Mouse (Mus musculus): Measurements from ENCODE around the gene Plcl2.
A peak's percentile ranks its signal among the peaks of the same experiment; 100 is the strongest.
"Not testable (repeated sequence)": the region's sequence is repeated elsewhere in the genome, so short reads cannot be mapped to it uniquely, and the experiment has no call there.

Gene Plcl2

DNA sequence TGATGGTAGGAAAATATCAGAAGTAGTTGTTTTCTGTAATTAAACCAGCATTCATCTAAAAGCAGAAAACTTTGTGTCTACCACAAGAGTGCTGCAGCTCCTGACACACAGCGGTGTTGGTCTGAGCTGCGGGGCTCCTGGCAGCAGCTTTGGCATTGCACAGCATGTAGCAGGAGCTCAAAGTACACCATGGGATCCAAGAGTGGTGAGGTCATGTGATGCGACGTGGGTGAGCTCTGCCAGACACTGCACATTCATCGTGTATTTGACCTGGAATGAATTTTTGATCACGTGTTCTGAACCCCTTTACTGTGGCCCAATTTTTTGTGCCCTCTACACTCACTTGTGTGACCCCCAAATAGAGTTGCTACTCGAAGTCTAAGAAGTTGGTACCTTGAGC lies 6.1 kb upstream of the Plcl2 start:
- DNase-seq: peak; percentile 69 to 78

DNA sequence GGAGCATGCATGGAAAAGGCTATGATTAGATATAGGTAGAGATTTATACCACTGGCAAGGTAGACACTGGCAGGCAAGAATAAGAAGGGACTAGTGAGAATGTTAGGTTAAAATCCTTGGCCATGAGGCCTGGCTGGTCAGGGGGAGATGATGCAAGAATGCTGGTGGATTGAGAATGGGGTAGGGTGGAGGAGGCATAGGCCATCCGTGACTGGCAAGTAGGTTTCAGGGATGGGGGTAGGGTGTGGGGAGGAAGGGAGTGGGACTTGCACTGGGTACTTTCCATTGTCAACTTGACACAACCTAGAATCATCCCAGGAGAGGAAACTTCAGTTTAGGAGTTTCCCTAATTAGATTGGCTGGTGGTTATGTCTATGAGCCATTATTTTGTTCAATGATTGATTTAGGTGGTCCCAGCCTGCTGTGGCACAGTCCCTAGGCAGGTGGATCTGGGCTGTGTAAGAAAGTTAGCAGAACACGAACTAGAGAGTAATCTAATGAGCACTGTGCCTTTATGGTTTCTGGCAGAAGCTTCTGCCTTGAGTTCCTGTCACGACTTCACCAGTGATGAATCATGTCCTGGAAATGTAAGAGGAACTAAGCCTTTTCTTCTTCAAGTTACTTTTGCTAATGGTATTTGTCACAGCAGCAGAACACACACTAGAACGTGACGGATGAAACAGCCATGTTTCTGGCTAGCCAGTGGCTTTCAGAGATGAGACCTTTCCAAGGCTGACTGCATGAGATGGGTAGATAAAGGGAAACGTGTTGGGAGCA lies 4.9 kb upstream of the Plcl2 start:
- DNase-seq: no peak

DNA sequence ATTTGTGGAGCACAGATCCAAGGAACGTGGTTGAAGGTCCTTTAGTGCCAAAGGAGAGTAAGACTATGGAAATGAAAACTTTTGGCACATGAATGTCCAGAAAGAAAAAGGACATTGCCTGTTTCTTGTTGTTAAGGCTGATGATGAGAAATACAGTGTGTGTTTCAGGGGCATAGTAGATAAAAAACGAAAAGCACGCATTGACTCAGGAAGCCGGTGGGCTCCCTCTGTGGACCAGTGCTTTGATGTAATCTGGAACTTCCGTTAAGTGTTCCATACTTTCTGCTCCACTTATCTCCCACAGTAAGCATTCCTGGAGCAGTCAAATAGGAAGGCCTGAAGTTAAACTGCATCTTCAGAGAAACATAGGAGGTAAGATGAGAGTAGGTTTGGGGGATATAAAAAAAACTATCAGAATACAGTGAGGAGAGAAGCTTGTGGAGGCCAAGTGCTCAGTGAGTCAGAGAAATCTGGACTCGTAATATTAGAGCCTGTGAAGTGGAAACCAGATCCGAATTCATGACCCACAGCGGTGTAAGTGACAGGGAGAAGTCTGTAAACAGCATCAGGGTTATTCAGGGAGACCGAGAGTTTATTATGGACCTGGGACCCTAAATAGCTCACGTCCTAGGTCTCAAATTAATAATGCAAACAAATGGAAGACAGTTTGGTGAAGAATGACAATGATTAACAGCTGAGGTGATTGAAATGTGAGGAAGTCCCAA lies 3.1 kb upstream of the Plcl2 start:
- no peak for DNase-seq

DNA sequence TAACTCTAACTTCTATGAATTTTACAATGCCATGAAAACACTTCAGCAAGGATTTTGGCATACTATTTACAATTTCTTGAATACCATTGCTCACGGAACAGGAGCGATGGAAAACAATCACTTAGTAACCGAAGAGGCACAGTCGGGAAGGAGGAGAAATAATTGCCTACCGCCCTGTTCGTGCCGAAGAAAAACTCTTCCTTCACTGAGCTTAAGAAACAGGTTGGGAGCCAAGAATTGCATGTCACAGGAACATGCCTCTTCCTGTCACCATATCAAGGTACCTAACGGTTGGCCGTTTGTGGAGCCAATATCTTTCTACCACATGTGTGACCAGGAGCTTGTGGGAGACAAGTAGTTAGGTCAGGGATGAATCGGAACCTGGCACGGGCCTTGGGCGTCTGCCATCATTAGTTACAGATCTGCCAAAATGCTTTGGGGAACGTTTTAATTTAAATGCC lies 2.3 kb upstream of the Plcl2 start:
- DNase-seq: peak in 1 of 2 experiments; percentile 46

DNA sequence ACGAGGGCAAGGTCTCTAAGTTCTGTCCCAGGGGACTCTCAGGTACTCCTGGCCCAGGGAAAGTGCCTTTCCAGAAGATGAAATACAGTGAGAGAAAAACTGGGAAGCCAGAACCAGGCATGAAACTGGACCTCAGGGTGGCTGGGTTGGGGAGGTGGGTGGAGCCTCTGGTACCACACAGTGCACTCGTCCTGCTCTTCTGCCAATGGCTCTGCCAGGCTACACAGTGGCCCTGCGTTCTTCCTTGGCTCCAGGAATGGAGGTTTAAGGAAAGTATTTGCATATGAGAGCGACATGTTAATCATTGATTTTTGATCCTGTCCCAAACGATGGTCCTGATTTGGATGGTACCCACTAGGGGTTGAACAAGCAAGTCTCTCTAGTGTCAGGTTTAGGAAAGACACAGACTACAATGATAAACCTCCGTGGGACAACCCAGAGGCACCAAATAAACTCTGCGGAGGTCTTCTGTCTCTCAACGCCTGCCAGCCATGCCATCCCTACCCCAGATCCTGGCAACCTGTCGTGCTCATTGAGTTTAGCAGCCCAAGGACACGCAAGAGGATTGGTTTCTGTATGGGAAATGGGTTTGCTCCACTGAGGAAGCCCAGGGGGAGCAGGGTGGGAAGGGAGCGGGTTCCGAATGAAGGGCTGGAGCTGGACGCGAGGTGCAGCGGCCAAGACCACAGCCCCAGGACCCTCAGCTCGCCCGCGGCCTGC lies 988 bp upstream of the Plcl2 start:
- no peak for DNase-seq

DNA sequence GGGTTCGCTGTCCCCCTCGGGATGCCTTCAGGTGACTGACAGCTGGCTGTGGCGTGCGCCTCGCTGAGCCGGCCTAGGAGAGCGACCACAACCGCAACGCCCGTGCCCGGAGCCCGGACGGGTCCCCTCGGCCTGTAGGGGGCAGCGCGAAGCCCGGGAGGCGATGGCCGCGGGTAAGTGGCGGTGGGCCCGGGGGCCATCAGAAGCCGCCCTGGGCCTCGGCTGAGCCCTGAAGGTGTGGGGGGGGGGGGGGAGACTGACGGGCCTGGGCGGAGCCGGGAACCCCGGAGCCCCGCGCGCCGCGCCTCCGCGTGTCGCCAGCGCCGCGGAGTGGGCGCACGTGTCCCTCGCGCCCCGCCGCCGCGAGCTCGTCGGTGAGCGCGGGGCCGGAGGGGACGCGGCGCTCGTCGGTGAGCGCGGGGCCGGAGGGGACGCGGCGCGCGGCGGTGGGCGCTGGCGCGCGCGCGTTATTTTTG lies 390 bp upstream of the Plcl2 start:
- peak; percentile 51 to 85 for DNase-seq

DNA sequence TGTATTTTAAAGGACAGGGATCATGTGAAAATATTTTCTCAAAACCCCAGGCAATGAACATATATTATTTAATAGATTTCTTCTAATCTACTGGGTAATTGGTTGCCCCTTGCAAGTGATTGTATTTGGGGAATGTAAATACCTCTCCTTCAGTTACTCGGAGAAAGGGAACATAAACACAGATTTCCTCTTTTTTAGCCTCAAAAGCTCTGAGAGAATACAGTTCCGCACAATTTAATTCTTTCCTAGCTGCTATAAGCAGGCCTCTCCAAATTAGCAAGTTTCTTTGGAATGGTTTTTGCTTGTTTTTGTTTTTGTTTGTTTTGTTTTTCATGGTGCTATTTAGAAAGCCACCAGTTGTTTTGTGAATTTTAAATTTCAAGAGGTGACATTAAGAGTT lies 1.1 kb downstream of the Plcl2 start:
- DNase-seq: no peak

DNA sequence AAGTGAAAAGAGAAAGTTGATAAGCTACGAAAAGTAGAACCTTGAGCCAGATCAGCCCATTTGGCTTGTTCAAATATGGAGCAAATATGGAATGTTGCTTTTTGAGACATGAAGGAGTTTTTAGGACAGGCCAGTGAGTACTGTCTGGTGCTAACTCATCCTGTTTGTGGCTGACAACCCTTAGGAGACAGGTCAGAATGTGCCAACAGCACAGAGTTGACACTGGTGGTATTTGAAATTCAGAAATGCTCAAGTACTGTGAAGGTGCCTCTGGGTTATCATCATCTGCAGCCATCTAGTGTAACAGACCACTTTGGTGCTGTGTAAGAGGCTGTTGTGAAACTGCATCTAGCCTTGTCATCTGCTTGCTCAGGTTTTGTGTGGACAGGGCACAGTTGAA lies 1.5 kb downstream of the Plcl2 start:
- DNase-seq: no peak

DNA sequence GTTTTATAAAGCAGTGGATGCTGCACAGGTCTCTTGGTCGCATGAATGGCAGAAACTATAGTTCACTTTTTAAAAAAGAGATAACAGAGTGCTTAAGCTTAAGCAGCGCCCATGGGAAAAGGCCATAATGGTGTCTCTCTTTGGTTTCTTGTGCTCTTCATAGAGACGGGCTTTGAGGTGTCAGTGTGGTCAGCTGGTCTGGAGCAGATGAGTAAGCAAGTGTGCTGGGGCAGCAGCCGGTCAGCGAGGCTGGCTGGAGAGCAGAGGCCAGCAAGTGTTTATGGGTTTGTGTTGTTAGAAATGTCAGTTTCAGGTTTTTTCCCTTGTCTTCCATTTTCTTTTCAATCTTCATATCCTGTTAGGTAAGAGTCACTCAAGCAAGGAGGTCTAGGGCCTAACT lies 3.0 kb downstream of the Plcl2 start:
- DNase-seq: no peak

DNA sequence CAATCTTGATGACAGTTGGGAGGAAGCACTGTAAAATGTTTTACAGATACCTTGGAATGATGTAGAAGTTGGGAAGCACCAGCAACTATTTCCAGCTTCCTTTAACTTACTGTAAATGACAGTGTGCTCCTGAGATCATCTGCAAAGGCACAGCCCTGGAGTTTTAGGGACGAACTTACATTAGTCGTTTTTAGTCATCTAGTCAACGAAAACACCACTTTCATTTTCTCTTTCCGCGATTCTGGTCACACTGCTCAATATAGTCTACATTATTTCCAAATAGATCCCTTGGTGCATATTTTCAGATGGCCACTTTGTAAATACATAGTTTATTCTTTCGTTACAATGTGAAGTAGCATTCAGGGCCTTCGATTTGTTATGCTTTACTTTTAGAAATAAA lies 3.6 kb downstream of the Plcl2 start:
- no peak for DNase-seq

DNA sequence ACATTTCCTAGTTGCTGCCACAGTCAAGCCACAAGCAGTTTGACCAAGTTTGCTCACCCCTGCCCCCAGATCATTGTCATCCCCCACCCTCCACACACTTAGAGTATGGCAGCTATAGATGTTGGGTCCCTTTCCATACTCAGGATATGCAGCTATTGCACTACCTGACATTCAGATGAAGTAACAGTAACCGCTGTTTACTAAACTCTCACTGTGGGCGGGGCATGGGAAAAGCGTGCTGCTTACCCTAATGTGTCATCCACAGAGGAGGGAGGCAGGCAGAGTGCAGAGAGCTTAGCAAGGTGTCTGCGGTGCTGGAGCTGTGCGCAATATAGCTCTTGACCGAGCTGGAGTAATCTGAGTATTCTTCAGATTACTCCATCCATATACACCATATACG lies 4.2 kb downstream of the Plcl2 start:
- no peak for DNase-seq

DNA sequence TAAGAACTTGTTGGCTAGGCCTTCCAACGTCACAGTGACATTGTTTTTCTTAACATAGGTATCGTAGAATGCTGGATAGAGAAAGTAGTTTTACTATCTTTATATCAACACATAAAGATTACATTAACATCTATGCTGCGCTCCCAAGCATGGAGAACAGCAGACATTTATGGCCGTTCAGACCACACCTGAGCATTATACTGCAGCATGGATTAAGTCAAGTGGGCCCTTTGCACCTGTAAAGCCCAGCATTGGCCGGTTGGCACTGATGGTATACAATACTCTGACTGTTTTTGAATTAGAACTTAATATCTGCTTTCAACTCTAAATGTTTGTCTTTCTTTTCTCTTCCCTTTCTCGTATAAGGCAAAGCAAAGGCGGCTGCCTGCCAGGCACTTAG lies 4.8 kb downstream of the Plcl2 start:
- DNase-seq: no peak

DNA sequence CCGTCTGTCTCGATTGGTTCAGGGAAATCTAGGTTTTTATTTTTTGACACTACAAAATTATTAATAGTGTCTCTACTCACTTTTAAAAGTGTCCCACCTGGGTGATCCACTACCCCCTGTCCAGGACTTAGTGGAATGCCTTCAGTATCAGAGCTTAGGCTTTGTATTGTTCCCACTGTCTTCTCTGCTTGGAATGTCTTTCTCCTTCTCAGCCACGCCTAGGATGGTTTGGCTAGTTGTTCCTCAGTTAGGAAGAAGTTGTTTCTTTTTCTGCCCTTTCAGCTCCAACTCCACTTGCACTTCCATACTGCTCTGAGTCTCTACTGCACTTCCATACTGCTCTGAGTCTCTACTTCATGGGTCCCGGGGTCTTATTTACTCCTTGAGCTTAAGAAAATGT lies 6.7 kb downstream of the Plcl2 start:
- DNase-seq: no peak

DNA sequence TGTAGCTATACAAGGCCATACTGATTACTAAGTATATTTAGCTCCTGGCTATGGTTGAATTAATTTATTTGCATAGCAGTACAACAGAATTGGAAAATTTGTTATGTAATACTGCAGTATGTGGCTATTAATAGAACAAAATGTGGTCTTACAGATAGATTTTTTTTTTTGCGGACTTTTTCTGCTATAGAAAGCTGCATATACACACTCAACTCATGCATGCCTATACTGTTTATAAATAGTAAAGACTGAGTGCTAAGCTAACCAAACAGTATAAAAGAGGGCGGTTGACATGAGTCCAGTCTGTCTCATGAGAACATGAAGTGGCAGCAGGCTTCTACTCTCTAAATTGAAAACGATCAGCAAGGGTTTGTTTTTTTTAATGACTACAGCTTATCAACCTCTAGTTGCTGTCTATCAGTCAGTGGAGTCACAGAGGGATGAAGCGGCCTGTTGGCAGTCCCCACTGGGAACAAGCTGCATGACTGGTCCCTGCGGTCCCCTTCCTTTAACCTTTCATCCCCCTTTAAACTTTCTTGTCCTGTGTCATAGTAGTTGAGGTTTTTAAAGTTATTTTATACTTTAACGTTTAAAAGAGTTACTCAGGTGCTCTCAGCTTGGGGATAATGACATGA lies 8.7 kb downstream of the Plcl2 start:
- no peak for DNase-seq

DNA sequence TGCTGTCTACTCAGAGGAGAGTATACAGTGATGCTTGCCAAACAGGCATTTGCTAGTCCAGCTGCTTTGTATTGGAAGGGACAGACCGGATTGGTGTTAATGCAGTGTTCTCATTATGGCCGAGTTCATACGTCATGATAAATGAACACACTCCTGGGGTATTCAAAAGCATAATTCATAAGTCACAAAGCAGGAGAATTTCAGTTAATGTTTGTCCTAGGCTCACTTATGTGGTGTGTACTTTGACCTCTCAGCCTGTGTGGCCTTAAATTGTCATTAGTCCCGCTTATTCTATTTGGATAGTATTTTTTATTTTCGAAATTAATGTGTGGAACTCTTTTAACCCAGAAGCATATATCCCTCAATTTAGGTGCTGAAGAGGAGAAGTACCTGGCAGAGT lies 10.4 kb downstream of the Plcl2 start:
- no peak for DNase-seq

DNA sequence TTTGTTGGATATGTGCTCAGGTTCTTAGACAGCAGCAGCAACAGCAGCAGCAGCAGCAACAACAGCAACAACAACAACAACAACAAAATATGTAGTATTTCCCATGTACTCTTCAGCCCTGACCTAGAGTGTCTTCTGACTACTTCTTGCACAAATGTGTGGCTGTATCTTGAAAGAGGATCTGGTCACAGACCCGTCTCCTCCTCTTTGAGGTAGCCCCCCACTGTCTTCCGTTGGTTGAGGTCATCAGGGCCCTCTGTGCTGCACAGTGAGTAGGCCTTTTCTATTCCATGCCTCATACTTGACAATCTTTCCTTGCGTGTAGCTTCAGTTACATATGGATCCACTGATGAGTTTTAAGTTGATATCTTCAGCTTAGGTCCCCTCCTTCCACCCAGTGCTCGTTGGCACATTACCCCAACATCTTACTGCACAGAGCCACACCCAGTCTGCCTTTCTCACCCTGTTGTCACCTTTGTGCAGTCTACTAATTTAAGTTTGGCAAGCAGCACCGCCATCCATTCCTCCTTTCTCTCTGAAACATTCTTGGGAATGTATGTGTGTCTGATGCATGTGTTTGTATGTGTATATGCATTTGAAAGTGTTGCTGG lies 13.4 kb downstream of the Plcl2 start:
- DNase-seq: no peak

DNA sequence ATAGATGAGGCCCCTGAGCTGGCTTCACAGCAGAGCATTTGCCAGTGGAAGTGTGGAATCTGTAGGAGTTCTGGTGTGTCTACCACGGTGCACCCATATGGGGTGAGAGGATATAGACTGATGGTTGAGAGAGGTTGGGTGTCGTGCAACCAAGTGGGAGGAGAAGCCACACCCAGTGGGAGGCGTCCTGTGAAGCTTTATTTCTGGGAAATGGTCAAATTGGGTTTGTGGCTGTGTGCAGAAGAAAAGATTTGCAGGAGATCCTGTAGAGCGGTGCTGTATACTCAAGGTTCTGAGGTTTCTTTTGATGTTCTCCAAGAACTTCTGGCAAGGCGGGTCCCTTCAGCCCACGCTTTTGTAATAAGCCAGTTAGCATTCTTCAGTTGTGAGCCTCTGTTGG lies 15.8 kb downstream of the Plcl2 start:
- DNase-seq: no peak

DNA sequence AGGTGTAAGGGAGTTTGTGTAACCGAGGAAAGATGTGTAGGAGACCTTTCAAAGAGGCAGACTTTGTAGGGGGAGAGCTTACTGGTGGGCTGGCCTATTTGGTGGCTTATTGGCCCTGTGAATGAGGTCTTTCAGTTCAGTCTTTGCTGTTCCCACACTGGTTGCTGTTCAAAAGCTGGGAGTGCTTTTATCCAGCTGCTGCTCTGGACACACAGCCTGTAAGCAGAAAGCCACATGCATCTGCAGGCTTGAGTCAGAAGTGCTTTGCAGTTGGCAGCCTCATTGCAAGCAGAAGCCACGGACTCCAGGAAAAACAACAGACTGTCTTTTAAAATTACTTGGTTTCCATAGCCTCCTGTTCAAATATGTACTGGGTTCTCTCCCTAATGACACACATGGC lies 16.6 kb downstream of the Plcl2 start:
- DNase-seq: no peak

DNA sequence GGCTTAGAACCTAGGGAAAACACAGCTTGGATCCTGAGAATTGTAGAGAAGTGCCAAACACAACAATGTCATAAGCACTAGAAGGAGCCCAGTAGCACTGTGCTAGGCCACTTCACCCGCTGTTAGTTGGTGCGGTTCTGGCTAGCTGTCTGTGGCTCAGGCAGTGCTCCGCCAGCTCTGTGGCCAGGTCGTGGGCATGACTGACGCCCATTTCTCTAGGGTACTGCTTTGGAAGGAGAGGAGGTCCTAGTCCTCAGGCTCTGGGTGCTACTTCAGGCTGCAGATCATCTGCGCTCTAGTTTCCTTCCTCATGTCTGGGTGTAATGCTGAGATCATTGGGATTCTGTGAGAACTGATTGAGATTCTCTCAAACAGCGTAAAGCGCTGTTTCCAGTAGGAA lies 20.9 kb downstream of the Plcl2 start:
- DNase-seq: no peak

DNA sequence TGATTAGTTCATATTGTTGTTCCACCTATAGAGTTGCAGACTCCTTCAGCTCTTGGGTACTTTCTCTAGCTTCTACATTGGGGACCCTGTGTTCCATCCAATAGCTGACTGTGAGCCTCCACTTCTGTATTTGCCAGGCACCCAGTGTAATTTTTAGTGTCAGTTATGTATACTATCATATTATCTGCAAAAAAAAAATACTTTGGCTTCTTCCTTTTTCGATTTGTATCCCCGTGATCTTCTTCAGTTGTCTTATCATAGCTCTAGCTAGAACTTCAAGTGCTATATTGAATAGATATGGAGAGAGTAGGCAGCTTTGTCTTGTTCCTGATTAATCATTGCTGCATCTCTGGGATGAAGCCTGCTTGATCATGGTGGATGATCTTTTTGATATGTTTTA lies 25.7 kb downstream of the Plcl2 start:
- not testable (repeated sequence) for DNase-seq

DNA sequence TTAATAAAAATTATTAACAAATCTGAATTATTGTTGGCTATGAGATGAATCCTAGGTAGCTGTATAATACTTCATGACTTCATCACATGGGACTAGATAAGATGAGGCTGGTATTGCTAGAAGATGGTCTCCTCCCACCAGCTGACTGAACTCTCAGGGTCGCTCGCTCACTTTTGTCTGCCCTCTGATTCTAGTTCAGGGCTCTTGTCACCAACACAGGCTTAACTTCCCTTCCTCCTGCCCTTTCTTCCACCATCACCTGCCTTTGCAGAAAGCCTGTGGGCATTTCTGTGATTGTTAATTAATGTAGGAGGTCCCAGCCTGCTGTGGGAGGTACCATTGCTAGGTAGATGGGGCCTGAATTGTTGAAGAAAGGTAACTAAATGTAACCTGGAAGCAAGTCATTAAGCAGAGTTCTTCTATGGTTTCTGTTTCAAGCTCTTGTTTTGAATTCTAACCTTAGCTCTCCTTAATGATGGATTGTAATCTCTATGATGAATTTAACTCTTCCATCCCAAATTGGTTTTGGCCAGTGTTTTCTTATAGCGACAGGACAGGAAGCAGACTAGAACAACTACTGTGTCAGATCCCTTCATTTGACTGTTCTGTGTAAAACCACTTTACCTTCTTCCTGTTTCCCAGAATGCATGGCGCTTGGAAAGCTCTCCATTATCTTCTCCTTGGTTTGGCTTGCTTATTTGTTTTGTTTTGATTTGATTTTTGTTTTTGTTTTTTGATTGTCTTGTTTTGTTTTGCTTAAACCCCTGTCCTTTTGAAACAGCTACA lies 27.4 kb downstream of the Plcl2 start:
- DNase-seq: no peak

DNA sequence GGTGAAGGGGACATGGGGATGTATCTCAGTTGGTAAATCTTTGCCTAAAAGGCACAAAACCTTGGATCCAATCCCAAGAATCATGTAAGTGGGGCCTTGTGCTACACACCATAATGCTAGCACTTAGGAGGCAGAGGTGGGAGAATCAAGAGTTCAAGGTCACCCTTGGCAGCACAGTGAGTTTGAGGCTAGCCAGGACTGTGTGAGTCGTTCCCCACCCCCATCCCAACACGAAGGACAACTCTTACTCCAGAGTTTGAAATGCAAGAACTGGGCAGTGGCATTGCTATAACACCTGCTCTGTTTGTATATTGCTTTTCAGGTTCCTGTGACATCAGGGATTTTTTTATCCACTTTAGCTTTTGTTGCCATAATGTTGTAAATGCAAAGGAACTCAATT lies 28.6 kb downstream of the Plcl2 start:
- DNase-seq: no peak

Data from kidney, postnatal 36 days (tissue).